Mouse (Mus musculus) c-Kit-positive CD71-negative TER-119-negative erythroid progenitor cells, embryonic 14.5 days (primary cell): Measurements from ENCODE around the gene Maats1.

Experiments used
- DNase-seq: peaks from one replicate; pipeline ENCODE4 v3.0.0-alpha.2; 2013; ENCODE audit warnings: low read depth

Maats1 gene

DNA sequence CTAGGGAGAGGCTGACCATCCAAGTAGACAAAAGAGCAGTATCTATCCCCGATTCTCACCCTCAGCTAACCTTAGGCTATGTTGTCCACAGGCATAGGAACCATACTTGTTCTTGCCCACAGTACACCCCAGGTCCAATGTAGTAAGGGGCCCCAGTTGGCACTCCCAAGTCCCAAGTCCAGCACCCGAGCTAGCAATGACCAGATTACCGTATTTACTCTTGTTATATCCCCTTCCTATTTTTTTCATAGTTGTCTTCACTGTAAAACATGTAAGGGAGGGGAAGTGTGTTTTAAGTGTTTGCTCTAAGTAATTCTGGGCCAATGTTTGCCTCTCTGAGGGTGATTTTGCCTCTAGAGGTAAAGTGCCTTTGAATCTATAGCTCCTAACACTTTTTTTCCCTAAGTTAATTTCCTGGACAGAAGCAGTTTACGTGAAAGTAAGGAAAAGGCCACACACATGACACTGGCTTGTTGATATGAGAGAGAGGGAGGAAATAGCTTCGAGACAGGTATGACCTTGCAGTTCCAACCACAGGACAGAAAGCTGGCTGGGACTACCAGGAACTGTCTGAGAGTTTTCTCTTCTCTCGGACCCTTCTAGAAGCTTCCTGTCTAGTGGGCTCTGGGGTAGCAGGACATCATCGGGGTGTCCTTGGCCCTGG lies 47.1 kb downstream of the Maats1 start, which contains the start of gene Nr1i2:
TSS of gene Nr1i2 (minus strand) at position 140 of the 664 bp plus-strand sequence.
- DNase-seq, result no peak

GRCm38 (mm10) chr16:38290151-38290550 lies 51.8 kb downstream of the Maats1 start:
- no peak for DNase-seq

DNA sequence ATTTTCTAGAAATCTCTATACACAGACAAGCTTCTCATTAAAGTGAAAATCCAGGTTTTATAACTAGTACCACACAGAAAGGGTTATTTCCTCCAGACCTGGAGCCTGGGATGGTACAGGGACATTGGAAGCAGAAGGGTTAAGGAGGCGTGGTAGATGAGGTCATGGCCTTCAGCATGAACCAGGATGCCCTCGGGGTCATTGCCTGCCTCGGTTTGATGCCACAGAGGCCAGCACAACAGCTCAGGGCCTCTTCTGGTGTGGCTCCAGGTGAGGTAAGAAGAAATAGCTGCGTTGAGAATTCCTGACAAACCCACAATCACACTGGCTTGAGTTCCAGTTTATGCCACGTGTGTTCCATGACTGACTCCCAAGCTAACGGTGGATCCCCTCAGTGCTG lies 53.1 kb downstream of the Maats1 start:
- DNase-seq, result no peak

DNA sequence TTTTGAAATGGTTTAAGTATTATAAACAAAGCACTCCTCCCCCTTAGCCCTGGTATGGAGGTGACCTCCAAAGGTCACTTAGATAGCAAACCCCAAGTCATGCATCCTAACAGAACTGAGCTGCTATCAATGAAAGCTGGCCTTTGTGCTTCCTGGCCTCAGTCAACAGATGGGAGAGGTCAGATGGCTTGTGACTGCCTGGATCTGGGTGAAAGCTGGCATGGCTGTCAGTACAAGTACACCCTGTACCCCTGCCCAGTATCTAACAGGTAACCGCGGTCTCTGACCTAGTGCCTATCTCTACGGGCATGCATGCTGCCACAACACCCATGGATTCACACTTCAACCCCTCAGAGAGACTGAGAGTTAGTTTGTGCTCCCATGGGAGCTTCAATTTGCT lies 54.2 kb downstream of the Maats1 start:
- no peak for DNase-seq

DNA sequence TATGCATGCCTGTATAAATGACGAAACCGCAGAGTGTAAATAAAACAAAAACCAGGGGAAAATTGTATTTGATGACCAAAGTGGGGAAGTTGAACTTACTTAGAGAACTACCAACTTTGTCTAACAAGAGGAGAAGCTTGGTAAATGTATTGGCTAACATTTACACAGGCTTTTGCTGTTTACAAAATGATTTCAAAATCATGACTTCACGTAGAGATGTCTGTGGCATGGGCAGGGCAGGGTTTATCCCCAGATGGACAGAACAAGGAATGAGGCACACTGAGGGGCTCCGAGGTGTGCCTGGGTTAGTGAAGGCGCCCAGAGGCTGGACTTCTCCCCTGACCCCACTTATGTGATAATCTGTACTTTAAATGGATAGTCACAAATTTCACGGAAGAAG lies 54.6 kb downstream of the Maats1 start:
- no peak for DNase-seq

GRCm38 (mm10) chr16:38286541-38286940 lies 55.4 kb downstream of the Maats1 start:
- DNase-seq, result no peak

GRCm38 (mm10) chr16:38285801-38286200 lies 56.1 kb downstream of the Maats1 start:
- no peak for DNase-seq

DNA sequence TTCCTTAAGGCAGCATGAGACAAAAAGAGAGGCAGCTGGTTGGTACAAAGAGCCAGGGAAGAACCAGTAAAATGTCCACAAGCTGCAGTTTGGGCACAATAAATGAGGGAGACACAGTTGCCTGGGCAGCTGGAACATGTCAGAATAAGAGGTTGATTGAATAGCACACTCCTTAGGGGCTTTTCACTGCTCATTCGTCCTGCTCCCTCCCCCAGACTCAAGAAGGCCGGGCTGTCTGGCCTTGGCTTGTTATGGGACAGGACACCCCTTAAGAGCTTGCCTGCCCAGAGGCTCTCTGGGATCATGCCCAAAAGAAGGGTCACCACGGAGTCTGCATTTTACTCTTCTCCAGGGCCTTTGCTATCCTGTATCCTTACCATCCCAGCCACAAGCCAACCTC lies 58.6 kb downstream of the Maats1 start:
- DNase-seq, result no peak

DNA sequence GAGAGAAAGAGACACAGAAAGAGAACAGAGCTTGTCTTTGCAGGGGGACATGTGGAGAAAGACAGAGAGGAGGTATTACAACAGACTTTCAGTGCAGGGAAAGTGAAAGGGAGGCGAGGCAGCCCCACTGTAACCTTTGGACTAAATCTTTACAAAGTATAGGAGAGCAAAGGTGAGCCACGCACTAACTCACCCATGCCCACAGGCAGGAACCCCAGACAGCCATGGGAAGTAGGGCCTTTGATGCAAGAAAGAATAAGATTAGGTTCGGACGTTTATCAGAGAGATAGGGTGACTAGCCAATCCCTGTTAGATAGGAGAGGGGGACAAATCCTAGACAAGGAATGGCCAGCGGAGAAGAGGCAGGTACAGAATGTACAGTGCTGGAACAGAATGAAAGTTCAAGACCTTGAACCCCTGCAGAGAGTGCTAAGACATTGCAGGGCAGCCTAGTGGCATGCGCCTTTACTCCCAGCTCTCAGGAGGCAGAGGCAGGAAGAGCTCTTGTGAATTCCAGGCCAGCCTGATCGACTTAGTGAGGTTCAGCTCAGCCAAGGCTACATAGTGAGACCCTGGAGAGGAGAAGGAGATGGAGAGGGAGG lies 59.3 kb downstream of the Maats1 start:
- DNase-seq, result no peak

DNA sequence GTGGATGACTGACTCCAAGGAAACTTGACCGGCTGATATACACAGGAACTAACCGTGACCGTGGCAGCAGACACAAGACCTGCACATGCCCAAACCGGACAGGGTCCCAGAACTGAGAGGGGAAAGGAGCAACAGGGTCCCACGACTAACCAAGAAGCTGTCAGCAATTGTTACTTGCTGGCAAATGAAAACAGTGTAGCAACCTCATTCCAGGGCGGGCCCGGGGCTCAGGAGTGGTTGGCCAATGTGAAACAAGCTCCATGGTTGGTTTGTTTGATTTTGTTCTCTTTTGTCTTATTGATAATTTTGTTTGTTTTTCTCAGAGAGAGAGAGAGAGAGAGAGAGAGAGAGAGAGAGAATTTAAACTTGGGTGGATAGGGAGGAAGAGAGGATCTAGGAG lies 61.0 kb downstream of the Maats1 start:
- no peak for DNase-seq

- DNase-seq, result no peak
Measured at GRCm38 (mm10) chr16:38279794-38280193, 62.1 kb downstream of the Maats1 start.

DNA sequence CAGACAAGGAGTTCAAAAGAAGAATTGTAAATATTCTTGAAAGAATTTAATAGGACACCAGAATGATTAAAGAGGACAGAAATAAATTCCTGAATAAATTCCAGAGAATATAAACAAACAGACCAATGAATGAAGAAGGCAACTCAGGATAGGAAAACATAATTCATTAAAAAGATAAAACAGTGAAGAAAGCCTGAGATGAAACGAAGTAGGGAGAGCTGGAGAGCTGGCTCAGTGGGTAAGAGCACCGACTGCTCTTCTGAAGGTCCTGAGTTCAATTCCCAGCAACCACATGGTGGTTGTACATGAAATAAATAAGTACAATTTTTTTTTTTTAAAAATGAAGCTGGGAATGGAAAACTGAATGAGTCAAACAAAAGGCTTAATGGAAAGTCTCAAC lies 67.2 kb downstream of the Maats1 start:
- DNase-seq, result no peak

- no peak for DNase-seq
Measured at GRCm38 (mm10) chr16:38272483-38272882, 69.5 kb downstream of the Maats1 start.

DNA sequence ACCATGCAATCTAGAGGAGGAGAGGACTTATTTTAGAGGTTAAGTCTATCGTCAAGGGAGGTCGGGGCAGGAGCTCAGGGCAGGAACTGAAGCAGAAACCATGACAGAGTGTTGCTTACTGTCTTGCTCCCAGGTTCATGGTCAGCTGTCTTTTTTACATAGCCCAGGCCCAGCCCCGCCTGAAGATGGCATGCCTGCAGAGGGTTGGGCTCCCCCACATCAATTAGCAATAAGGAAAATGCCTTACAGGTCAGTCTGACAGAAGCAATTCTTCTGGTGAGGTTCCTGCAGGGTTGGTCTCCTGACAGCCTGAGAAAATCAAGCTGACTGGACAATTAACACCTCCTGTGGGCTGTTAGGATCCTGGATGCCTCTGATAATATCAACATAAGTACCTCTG lies 70.3 kb downstream of the Maats1 start:
- no peak for DNase-seq

- no peak for DNase-seq
Measured at GRCm38 (mm10) chr16:38255927-38256326, 86.0 kb downstream of the Maats1 start.

DNA sequence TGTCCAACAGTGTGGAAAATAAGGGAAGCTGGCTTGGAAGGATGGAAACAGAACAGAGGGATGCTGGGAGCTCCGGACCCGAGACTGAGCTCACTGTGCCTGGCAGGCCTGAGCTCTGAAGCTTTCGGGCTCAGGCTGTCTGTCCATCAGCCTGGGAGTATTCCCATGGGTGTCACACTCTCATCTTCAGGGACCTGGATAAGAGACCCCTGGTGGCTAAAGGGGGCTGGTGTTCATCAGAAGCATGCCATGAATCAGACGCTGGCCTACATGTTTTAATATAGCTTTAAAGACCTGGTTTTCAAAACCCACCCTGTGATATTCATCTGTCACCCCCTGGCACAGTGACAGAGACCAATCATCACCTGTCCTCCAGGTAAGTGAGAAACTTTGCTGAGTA lies 86.8 kb downstream of the Maats1 start:
- no peak for DNase-seq

DNA sequence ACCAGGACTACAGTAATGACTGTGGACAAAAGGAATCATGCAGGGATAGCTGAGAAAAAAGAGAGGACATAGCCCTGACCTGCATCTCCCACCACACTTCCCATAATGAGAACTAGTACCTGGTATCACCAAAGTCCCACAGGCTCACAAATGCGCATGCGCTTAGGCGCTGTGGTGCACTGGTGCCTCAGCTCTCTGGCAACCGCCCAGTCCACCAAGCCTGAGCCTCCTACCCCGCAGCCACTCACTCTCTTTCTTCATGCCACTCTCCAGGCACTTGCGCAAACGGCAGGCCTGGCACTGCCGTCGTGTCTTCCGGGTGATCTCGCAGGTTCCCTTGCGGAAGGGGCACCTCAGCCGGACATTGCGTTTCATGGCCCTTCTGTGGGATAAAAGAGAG lies 87.9 kb downstream of the Maats1 start:
- no peak for DNase-seq

- no peak for DNase-seq
Measured at GRCm38 (mm10) chr16:38250467-38250866, 91.5 kb downstream of the Maats1 start.

DNA sequence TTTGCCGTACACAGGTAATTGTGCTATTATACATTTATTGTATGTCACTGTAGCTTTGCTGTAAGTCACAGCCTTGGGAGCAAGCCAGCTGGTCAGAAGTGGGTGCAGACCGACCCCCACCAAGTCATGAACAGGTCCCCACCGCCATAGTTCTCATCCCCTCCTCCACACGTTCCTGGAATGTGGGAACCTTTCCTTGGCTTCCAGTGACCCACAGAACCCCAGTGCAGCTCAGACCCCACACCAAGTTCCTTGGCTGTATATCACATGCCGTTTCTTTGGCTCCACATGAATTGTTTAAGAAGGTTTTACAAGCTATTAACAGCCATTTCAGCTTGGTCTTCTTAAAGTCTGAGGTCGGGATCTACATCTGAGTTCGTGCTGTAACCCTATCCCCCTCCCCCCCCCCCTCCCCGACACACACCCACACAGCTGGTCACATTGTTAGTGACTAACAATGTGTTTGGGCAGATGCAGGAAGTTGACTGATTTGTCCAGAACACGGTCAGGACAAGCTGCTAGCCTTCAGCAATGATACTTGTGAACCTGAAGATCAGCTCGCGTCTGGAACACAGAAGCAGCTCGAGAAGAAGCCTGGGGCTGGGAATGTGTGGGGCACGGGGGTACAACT lies 93.5 kb downstream of the Maats1 start:
- DNase-seq, result no peak
